Mouse (Mus musculus) limb, embryonic 14.5 days (tissue): ENCODE results near the gene Dcst2. TPM values are rescaled to one million over a fixed set of nuclear protein-coding genes. Genes with fewer than 3 reads are reported as not detected.
A peak's percentile ranks its signal among the peaks of the same experiment; 100 is the strongest.

Source experiments
- ATAC-seq: fragments of 200-750 bp; cut with Nextera tagmentation; 2 replicates; pipeline ENCODE4 v1.8.0; 2017; ENCODE audit warnings: low read depth, moderate number of reproducible peaks, moderate TSS enrichment; ENCODE audit not compliant: low FRiP score
- DNase-seq: peaks from one replicate; pipeline ENCODE4 v3.0.0-alpha.2; 2015; ENCODE audit warnings: low spot score
- H3K27ac ChIP-seq: fragments of 300-500 bp; sonication (generic); replicated peaks from 2 replicates; pipeline ENCODE4 v1.5.1; 2014; ENCODE audit warnings: low read depth, mild to moderate bottlenecking, low read length, moderate library complexity, mixed read lengths
- H3K27me3 ChIP-seq: fragments of 300-500 bp; sonication (generic); 2 replicates; pipeline ENCODE4 v1.6.1; 2014; ENCODE audit warnings: low read length, mixed read lengths; ENCODE audit not compliant: control insufficient read depth, insufficient read depth
- H3K36me3 ChIP-seq: fragments of 300-500 bp; sonication (generic); 2 replicates; pipeline ENCODE4 v1.6.1; 2014; ENCODE audit warnings: mild to moderate bottlenecking, low read length, moderate library complexity, mixed read lengths; ENCODE audit not compliant: control insufficient read depth, insufficient read depth
- H3K4me1 ChIP-seq: fragments of 300-500 bp; sonication (generic); 2 replicates; pipeline ENCODE4 v1.6.1; 2014; ENCODE audit warnings: antibody characterized with exemption, low read length, mixed read lengths; ENCODE audit not compliant: control insufficient read depth, insufficient read depth
- H3K4me2 ChIP-seq: fragments of 300-500 bp; sonication (generic); replicated peaks from 2 replicates; pipeline ENCODE4 v1.6.1; 2014; ENCODE audit warnings: low read depth, mild to moderate bottlenecking, low read length, moderate library complexity; ENCODE audit not compliant: severe bottlenecking
- H3K4me3 ChIP-seq: fragments of 300-500 bp; sonication (generic); replicated peaks from 2 replicates; pipeline ENCODE4 v1.5.1; 2014; ENCODE audit warnings: low read length
- H3K9ac ChIP-seq: fragments of 300-500 bp; sonication (generic); 2 replicates; pipeline ENCODE4 v1.6.1; 2014; ENCODE audit warnings: mild to moderate bottlenecking, low read depth, low read length, moderate library complexity; ENCODE audit not compliant: severe bottlenecking
- H3K9me3 ChIP-seq: fragments of 300-500 bp; sonication (generic); 2 replicates; pipeline ENCODE4 v1.6.1; 2016; ENCODE audit warnings: low read length; ENCODE audit not compliant: control insufficient read depth
- POLR2A ChIP-seq: fragments of 200-500 bp; IDR thresholded peaks from 2 replicates; pipeline ENCODE4 v1.8.0; 2012; ENCODE audit warnings: inconsistent platforms, mild to moderate bottlenecking, moderate library complexity, borderline replicate concordance; ENCODE audit not compliant: insufficient read depth, insufficient read length; ENCODE audit errors: extremely low read depth
- WGBS: fragments of 180-500 bp; shearing (Covaris S2); extraction: QIAGEN DNeasy Blood & Tissue Kit; methylation state at CpG from one replicate; pipeline ENCODE4 v1.1.7; 2014; 5-methylcytosine and 5-hydroxymethylcytosine counted together
- polyA plus RNA-seq, 2 experiments: library from polyadenylated mRNA; depleted of rRNA in 1 of 2; stranded (reverse) in 1 of 2; unstranded in 1 of 2; fragments of >200 nt; fragmentation: Nextera tagmentation in 1 of 2; extraction: Ambion mirVana in 1 of 2; gene quantifications; 2 replicates each; pipeline versions ENCODE4 v1.2.1 to v1.2.3; 2012 to 2014

The Dcst2 gene
- polyA plus RNA-seq, 2 experiments = 0.26 to 0.63 TPM

GRCm38 (mm10) chr3:89354816-89355511 lies 6.8 kb upstream of the Dcst2 start:
- Histone ChIP-seq H3K9ac (no peak overlapping the region), H3K27me3 (no peaks in the 10 kb centered on the region), H3K9me3 (no peaks in the 10 kb centered on the region), H3K36me3 (no peaks in the 10 kb centered on the region), H3K4me1 (peaks cover 7% of the 10 kb centered on the region), H3K4me2 (no peak overlapping the region), H3K27ac (no peak overlapping the region), H3K4me3 (no peak overlapping the region)
- no peak for TF ChIP-seq POLR2A
- DNase-seq = peak; percentile 79
- ATAC-seq = 0 out of 2 replicates have a peak, but pooled peaks have one; percentile 17
- 17% methylated on average over 5 of the region's 5 CpGs for WGBS

GRCm38 (mm10) chr3:89355512-89355902 lies 6.3 kb upstream of the Dcst2 start:
- H3K4me2 ChIP-seq = no peak overlapping the region
- ATAC-seq = no peak
- no peak for TF ChIP-seq POLR2A

GRCm38 (mm10) chr3:89356029-89356428 lies 5.7 kb upstream of the Dcst2 start:
- WGBS = 57% methylated on average over 9 of the region's 9 CpGs
- H3K9ac ChIP-seq = no peak overlapping the region
- H3K9me3 ChIP-seq = no peaks in the 10 kb centered on the region
- no peak for TF ChIP-seq POLR2A
- H3K4me3 ChIP-seq = no peak overlapping the region
- no peaks in the 10 kb centered on the region for H3K27me3 ChIP-seq
- ATAC-seq (no peak), DNase-seq (no peak)
- H3K27ac ChIP-seq = no peak overlapping the region
- H3K36me3 ChIP-seq = no peaks in the 10 kb centered on the region
- H3K4me1 ChIP-seq = no peaks in the 10 kb centered on the region
- no peak overlapping the region for H3K4me2 ChIP-seq

More at GRCm38 (mm10) chr3:89355512-89355902, 6.3 kb upstream of the Dcst2 start:
- WGBS = 75% methylated on average over 6 of the region's 6 CpGs
- Histone ChIP-seq H3K36me3 (no peaks in the 10 kb centered on the region), H3K27me3 (no peaks in the 10 kb centered on the region), H3K9ac (no peak overlapping the region), H3K4me3 (no peak overlapping the region), H3K4me1 (peaks cover 3% of the 10 kb centered on the region), H3K9me3 (no peaks in the 10 kb centered on the region), H3K27ac (no peak overlapping the region)
- no peak for DNase-seq

GRCm38 (mm10) chr3:89359630-89360029 lies 2.1 kb upstream of the Dcst2 start:
- no peaks in the 10 kb centered on the region for H3K4me1 ChIP-seq
- no peak overlapping the region for H3K27ac ChIP-seq
- H3K36me3 ChIP-seq = no peaks in the 10 kb centered on the region
- 77% methylated on average over 6 of the region's 6 CpGs for WGBS
- H3K4me3 ChIP-seq = no peak overlapping the region
- no peak for ATAC-seq
- no peak for DNase-seq
- no peaks in the 10 kb centered on the region for H3K9me3 ChIP-seq
- H3K27me3 ChIP-seq = no peaks in the 10 kb centered on the region
- H3K4me2 ChIP-seq = no peak overlapping the region
- TF ChIP-seq POLR2A = no peak
- no peak overlapping the region for H3K9ac ChIP-seq

- no peaks in the 10 kb centered on the region for H3K9me3 ChIP-seq
- H3K4me1 ChIP-seq = no peaks in the 10 kb centered on the region
- no peaks in the 10 kb centered on the region for H3K27me3 ChIP-seq
- no peak overlapping the region for H3K9ac ChIP-seq
- H3K4me2 ChIP-seq = no peak overlapping the region
- no peak for ATAC-seq
- 66% methylated on average over 3 of the region's 3 CpGs for WGBS
- no peak for DNase-seq
- no peak for TF ChIP-seq POLR2A
- H3K36me3 ChIP-seq = no peaks in the 10 kb centered on the region
- H3K4me3 ChIP-seq = no peak overlapping the region
- no peak overlapping the region for H3K27ac ChIP-seq
Observed at GRCm38 (mm10) chr3:89360237-89360636, 1.5 kb upstream of the Dcst2 start.

GRCm38 (mm10) chr3:89364631-89365030 lies 2.9 kb downstream of the Dcst2 start:
- Histone ChIP-seq H3K4me1 (no peaks in the 10 kb centered on the region), H3K27ac (no peak overlapping the region), H3K4me2 (no peak overlapping the region), H3K27me3 (no peaks in the 10 kb centered on the region), H3K36me3 (no peaks in the 10 kb centered on the region), H3K9ac (no peak overlapping the region), H3K4me3 (no peak overlapping the region), H3K9me3 (no peaks in the 10 kb centered on the region)
- 65% methylated on average over 8 of the region's 8 CpGs for WGBS
- DNase-seq (no peak), ATAC-seq (no peak)
- TF ChIP-seq POLR2A = no peak
